Mouse (Mus musculus) fat pad, adult 2 months (tissue): Measurements from ENCODE around the gene Tfap2d.

Source experiments
- DNase-seq: peaks from one replicate; pipeline ENCODE4 v3.0.0-alpha.2; 2011; ENCODE audit warnings: low read depth, low spot score; ENCODE audit errors: extremely low read depth

Tfap2d gene

DNA sequence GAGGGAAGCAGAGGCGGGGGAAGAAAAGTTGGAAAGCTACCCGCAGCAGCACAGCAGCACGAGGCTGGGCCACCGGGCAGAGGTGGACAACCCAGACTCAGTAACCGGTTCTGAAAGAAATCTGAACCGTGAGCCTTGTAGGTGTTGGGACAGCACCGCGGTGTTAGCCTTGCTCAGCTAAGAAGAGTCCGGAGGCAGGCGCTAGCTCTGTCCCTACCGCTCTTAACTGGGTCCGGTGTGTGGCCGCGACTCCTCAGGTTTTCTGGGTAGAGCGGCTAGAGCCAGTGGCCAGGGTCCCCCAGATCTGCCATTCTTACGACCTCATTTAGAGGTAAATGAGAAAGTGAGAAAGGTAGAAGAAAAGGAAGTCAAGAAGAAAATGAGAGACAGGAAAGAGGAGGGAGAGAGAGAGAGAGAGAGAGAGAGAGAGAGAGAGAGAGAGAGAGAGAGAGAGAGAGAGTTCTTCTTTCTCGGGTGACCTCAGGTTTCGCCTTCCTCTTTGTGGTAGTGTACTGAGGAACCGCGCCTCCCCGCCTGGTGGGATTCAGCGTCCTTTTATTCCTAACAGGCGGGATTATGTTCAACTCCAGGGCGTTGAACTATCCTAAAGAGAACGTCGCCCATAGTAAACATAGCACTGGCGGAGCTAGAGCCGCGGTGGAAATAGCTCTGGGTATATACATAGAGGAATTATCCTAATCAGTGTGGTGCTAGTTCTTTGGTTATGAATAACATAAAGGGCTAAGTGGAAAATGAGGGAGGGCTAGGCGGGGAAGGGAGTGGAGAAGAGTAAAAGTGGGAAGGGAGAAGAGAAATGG lies 107.6 kb downstream of the Tfap2d start:
- DNase-seq = no peak

DNA sequence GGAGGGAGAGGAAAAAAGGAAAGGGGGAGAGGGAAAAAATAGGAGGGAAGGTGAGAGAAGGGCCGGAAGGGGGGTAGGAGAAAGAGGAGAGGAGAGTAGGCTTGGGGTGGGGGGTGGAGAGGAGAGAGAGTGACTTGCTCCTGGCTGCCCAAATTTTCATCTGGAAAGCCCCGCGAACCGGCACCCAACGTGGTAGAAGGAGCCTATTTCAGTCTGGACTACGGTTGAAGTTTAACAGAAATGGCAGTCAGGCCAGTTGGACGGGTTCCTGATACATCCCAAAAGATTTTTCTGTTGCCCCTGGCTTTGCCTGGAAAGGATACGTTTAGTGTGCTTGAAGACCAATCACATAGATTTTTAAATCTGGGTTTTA lies 108.2 kb downstream of the Tfap2d start:
- DNase-seq = no peak

DNA sequence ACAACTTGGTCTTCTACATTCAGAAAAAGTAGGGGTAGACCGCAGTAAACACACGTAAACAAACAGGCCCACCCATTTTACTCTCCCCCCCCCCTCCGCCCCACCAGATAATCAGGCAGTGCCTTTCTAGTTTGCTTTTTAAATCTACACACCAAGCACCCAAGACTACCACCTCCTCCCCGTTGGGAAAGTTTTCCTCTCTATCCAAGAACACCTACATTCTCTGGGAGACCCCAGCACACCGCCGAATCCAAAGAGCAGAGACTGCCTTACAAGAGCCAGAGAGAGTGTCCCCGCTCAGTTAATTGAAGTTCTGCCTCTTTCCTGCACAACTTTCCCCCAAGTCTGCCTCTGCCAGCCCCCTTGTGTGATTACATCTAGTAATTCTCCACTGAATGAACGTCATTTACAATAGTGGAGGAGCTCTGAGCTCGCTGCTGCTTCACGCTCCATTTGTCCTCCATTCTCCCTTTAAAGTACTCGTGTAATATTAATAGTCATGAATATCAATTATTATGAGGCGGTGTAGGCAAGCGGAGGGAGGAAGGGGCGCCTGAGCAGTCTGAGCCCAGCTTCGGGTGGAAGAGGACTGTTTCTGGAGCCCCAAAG lies 108.8 kb downstream of the Tfap2d start:
- no peak for DNase-seq

DNA sequence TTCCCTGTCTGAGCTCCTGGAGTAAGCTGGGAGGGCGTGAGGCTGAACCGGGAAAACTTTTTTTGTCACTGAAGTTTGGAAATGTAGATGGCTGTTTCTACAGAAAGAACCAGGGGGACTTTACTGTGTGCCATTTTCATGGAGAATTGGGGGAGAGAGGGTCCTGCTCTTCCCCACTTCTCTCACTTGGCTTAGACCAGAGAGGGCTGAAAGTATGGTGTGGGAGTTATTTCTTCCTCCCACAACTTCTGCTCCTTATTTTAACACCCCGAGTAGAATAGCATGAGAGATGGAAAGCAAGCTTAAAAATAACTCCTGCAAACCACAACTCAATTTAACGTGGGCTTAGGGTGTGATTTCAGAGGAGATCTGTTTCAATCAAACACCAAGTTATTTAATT lies 109.9 kb downstream of the Tfap2d start:
- no peak for DNase-seq

DNA sequence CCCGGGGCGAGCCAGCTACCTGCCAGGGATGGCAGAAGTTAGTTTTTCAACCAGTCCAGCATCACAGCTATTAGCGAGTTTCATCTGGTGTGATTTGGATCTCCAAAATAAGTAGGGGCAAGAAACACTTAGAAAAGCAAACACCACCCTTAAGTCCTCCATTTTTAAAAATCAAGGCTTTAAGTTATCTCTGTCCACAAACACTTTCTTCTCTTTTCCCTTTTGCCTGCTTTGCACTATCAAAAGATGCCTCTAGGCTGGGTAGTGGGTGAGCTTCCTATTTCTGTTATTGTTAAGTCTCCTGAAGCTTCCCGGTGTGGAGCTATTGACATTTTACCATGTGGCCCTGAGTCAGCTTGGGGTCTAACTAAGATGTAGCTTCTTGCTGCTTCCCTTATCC lies 110.3 kb downstream of the Tfap2d start:
- no peak for DNase-seq

DNA sequence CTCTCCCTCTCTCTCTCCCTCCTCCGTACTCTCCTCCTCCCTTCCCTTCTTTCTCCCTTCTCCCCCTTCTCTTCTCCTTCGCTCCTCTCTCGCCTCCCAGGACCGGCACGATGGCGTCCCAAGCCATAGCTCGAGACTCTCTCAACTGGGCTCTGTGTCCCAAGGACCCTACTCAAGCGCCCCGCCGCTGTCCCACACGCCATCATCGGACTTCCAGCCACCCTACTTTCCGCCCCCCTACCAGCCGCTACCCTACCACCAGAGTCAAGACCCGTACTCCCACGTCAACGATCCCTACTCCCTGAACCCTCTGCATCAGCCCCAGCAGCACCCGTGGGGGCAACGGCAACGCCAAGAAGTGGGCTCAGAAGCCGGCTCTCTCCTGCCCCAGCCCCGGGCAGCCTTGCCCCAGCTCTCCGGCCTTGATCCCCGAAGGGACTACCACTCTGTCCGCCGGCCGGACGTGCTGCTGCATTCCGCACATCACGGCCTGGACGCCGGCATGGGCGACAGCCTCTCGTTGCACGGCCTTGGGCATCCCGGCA lies 111.1 kb downstream of the Tfap2d start:
- DNase-seq = no peak
